Mouse (Mus musculus) layer of hippocampus, adult 6 months (tissue): ENCODE measurements around the gene Hs3st4. TPM values are rescaled to one million over a fixed set of nuclear protein-coding genes. Genes with fewer than 3 reads are reported as not detected.

Experiments
- long read RNA-seq, 2 experiments: library from polyadenylated mRNA; unstranded; transcript quantifications; one replicate each; pipeline ENCODE4 v2.0.0; 2019 to 2020
- polyA plus RNA-seq: library from polyadenylated mRNA; unstranded; fragments of <200 nt; fragmentation: Nextera tagmentation; gene quantifications from 2 replicates; pipeline ENCODE4 v1.2.3, GENCODE M21; 2021

Hs3st4 gene
- 8.3 and 10.5 TPM in 2 replicates for polyA plus RNA-seq
- long read RNA-seq, experiment 1, partial matches to known transcripts = 0 of 13 reads
- long read RNA-seq, experiment 1, other reads (novel, unspliced or antisense) = 13 of 13 reads
- long read RNA-seq, experiment 2, partial matches to known transcripts = 0 of 5 reads
- long read RNA-seq, experiment 2, other reads (novel, unspliced or antisense) = 5 of 5 reads

GRCm38 (mm10) chr7:123982461-123983038 lies at the start of gene Hs3st4:
Hs3st4 (plus strand) TSS chr7:123982869.

